Mouse (Mus musculus): ENCODE data around the gene Ndnf.

Ndnf gene

DNA sequence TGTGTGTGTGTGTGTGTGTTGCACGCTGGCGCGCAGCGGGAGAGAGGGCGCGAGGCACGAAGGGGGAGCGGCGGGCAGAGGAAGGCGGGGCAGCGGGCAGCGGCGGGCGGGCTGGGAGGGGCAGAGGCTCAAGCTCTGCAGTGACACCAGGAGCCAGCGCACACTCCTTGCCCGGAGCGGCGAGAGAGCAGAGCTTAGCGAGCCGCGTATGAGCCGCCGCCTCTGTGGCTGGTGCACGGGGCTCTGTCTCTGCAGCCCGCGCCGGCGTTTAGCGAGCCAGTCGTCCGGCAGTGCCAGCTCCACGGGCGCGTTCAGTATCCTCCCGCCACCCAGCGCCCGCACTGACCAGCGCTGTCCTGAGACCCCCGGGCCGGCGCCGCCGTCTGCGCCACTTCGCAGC is at the start of gene Ndnf:
Gene Ndnf, plus strand, starts transcription at position 140 of the 400 bp plus-strand sequence.
- peak; percentile 9 to 46 for DNase-seq (ENCODE audit: low spot score in 2 of 2)

DNA sequence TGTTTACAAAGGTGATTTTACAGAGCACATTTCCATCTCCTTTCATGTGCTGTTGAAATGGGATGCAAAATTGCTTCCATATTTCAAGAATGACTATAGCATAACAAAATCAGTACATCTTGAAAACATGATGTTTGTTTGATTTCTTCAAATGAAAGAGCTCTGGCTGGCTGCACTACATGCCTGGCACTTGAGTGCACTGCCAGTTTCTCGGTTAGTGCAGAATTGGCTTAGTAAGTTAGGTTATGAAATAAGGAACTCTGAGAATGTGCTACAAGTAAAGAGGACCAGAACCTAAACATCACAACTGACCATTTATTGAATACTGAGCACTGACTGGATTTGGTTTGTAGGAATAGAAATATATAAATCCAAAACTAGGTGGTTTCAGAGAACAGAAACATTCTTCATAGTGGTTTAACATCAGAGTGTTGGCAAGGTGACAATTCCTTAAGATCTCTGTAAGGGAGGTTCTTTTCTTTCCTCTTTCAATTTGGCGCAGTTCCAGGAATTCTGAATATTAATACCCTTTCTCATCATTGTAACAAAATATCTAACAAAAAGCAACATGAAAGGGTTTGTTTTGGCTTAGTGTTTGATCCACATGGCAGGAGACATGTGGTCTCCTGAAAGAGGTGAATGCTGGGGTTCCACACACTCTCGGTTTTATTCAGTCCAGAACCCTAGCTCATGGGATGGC is 48.2 kb upstream of the Ndnf start:
- no peak for DNase-seq (ENCODE audit: low spot score in 2 of 2)

DNA sequence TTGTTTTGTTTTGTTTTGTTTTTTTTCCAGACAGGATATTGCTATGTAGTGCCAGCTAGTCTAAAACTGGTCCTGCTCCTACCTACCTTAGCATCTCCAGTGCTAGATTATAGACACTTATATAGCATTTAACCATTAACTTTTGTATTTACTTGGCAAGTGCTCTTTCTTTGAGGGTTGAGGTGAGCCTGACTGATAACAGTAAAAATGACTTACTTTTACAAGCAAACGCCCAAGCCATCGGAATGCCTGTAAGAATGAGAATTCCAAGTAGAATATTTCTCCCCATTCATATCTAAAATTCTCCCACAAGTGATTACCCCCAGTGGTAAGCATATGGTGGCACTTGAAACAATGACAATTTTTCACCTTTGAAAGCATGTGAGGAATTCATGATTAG is 40.8 kb upstream of the Ndnf start:
- no peak for DNase-seq (ENCODE audit: low spot score in 2 of 2)

DNA sequence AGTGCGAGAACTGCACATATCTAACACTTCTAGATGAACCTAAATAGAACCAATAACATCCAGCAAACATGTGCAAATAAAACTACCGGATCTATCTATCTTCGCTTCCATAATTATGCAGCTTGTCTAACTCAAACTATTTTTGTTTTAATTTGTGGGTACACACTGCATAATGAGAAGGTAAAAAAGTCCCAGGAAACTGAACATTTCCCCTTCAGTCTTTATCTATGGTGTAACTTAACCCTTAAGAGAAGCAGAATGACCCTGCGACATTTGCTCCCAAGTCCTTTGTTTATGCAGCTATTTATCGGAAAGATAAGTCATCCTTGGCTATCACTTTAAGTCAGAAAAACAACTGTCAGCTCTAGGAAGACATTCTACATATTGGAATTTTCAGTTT is 39.2 kb upstream of the Ndnf start:
- no peak for DNase-seq (ENCODE audit: low spot score in 2 of 2)

DNA sequence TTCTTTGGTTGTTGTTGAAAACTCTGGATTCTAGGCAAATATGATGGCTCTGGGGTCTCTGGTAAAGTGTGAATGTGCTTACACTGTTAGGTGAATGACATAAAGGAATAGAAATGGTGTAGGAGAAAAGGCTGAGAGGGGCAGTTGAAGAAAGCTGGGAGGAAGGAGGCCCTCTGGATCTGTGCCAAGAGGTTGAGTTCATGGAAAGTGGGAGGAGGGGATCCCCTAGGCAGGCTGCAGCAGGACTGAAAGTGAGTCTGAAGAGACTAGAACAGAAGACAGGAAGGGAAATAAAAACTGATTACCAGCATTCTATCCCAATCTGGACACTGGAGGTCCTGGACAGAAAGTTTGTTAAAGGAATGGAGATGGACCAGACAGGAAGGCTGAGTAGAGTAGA is 29.0 kb upstream of the Ndnf start:
- no peak for DNase-seq (ENCODE audit: low spot score in 2 of 2)

DNA sequence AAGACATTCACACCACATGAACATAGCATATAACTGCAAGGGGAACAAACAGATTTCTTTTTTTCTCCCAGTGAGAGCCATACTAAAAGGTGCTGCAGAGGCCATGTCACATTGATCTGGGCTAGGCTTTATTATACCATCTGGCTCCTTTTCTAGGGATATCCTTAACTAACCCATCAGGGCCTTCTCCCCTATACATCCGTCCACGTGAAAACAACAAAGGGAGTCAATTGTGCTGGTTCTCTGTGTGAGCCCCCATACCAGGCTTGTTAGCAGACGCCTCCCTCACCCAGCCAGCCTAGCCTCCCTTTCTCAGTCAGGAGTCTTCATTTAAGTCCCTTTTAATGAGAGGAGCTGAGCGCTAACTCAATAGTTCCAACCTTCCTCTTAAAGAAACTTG is 27.3 kb upstream of the Ndnf start:
- no peak for DNase-seq (ENCODE audit: low spot score in 2 of 2)

DNA sequence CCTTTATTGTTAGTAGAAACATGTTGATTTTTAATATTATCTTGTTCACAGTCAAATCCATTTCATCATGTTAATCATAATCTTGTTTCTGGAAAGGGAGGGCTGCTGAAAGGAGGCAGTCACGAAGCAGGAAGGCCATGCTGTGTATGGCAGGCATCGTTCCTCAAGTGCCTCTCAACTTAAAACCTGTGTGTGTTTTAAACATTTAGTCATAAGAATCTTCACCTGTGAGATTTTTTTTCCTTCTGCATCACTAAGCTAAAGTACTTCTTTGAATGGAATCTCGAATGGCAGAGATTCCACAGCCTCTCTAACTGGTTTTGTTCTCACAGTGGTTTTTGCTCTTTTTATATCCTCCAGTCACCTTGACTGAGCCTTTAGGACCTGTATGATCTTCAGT is 25.0 kb upstream of the Ndnf start:
- no peak for DNase-seq (ENCODE audit: low spot score in 2 of 2)

DNA sequence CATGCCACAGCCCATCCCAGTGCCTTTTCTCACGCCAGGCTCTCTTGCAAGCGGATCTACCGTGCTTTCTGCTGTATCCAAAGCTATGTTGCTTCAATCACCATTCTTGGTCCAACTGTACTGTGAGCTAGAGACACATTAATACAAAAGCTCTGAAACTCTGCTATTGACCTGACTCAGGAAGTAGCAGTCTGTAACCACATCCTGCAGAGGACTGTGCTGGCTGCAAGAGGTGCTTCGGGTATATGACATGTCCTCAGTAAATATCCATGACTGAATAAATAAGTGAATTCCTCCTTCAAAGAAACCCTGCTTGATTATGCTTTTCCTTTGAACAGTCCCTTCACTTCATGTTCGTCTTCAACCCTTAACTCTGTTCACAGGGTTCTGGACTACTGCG is 23.7 kb upstream of the Ndnf start:
- DNase-seq (ENCODE audit: low spot score in 2 of 2): no peak

DNA sequence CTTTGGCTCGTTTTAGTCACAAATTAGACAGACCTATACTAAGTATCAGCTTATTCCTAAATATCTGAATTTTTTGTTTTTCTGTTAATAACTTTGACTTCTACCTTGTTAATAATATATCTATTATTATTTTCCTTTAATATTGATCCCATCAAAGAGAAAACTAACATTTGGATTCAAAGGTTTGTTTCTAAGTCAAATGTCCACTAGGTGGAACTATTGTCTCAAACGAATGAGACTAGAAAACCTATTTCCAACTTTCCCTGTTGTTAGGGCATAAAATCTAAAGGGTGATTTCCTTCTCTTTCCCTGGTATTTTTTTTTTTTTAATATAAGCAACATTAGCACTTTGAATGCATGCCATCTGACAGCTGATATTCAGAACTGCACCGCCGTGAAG is 20.0 kb upstream of the Ndnf start:
- DNase-seq (ENCODE audit: low spot score in 2 of 2): no peak

DNA sequence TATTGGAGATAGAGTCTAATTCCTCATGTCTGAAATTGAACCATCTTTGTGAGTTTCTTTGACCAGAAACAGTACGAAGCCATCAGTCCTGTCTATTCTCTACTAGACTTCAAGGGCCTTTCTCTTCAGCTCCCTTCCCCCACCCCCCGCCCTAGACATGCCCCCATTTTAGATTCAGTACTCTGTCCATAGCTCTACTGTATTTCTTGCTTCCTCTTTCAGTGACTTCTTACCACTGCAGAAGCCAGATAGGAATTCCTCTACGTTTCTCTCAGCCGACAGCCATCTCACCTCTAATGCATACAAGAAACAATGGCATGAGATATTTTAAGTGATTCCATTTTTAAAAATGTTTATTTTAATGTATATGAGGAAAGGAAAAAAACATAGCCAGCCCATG is 10.1 kb upstream of the Ndnf start:
- no peak for DNase-seq (ENCODE audit: low spot score in 2 of 2)

DNA sequence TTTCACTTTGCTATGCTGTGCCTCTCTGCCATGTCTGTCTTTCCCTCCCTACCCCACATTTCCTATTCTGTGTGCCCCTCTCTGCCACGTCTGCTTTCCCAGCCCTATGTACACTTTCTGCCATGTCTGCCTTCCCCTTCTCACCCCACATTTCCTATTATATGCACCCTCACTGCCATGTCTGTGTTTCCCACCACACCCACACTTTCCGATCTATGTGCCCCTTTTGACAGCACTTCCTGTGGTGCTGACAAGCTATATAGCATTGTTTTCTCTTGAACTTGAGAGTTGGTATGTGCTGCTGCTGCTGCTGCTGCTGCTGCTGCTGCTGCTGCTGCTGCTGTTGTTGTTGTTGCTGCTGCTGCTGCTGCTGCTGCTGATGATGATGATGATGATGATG is 9.3 kb upstream of the Ndnf start:
- DNase-seq (ENCODE audit: low spot score in 2 of 2): no peak

DNA sequence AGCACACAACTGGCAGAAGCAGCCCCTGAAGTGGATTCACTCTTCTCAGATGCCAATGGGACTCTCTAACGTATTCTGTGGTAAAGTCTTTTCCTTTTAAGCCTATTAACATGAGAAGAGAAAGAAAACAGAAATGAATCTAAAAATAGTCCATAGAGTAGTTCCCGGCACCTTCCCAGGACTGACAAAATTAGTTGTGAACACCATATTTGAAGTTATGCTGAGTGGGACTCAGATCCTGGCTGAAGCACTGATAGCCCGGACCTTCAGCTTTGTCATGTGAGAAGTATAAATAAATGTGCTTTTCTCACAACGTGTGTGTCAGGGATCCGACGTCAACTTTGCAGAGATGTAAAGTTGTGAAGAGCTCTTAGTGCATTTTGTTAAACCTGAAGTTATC is 7.4 kb upstream of the Ndnf start:
- DNase-seq (ENCODE audit: low spot score in 2 of 2): no peak

DNA sequence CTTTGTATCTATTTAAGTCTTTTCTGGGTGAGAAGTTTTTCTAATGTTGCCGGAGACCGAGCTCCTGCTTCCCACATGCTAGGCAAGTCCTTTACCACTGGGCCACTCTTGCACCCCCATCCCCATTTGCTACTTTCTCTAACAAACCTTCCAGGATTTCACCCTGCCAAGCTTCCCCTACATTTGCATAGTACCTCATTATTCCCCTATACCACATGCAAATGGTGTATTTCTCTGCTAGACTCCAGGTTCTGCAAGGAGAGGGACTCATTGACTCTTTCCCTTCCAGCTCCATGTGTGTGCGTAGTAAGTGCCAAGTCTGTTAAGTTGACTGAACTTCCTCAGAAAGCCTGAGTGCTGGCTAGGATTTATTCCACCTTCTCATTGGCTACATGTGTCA is 5.1 kb upstream of the Ndnf start:
- no peak for DNase-seq (ENCODE audit: low spot score in 2 of 2)

DNA sequence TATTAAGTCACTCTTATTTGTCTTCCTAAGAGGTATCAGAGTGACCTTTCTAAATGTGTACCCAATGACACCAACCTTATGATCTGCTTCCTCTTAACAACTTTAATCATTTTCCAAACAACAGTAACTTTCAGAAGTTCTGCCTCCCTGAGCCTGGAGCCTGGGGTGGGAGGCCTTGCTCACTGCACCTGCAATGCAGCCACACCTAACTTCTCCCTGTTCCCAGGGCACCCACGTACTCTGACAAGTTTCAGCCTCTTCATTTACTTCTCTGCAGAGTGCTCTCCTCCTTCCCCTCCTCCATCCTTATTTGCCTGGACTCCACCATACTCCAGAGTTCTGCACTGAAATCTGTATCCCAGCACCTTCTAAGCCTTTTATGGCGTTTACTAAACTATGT is 1.4 kb upstream of the Ndnf start:
- DNase-seq (ENCODE audit: low spot score in 2 of 2): no peak

DNA sequence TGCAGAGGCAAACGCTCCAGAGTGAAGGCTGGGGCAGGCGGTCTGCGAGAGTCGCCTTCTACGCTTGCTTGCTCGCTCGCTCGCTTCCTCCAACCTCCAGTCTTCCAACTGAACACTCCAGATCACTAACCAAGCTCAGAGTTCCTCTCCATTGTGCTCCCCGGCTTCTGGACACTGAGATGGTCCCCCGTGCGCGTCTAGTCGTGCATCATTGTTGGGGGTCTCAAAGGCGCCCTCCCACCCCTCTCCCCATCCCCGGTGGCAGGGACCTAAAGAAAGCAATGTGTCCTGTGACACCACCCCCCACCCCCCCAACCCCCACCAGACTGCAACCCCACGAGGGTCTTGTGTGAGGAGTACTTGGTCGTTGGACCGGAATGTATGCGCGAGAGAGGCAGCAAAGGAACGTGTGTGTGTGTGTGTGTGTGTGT is 394 bp upstream of the Ndnf start:
- no peak for DNase-seq (ENCODE audit: low spot score in 2 of 2)

DNA sequence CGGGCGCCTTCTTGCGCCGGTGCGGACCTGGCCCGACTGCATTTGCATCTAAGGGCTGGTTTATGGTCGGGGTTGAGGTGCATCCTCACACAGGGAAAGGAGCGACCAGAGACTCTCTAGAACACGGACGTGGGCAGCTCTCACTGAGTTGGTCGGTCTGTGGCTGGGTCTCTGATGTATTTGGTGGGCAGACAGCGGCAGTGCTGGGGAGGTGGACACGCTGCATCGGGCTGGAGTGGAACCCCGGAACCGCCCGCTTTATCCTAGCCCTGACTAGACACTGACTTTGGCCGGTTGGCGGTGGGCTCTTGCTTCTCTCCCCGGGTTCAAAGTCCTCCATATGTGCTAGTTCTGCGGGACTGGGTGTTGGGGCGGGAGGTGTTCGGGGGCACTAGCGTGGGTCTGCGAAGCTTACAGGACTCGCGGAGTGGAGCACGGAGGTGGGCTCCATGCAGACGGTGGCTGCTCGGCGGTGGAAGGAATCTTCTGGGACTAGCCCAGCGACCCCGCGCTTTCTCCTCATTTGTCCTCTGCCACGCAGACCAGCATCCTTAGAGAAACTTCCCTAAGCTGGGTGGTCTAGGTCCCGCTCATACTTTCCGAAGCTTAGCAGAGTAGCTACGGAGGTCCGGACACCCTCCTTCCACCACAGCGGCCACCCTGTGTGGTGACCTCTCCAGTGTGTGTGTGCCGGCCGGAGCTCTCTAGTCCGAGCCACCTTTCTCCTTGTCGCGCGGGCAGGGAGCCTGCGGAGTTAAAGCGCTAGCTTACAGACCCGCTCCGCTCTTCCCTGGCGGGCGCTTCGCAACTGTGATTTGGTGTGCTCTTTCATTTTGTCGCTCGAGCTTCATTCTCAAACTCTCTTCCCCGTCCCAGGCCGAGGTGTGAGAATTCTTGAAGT is 991 bp downstream of the Ndnf start:
- DNase-seq (ENCODE audit: low spot score in 2 of 2): peak in 1 of 2 experiments; percentile 10

DNA sequence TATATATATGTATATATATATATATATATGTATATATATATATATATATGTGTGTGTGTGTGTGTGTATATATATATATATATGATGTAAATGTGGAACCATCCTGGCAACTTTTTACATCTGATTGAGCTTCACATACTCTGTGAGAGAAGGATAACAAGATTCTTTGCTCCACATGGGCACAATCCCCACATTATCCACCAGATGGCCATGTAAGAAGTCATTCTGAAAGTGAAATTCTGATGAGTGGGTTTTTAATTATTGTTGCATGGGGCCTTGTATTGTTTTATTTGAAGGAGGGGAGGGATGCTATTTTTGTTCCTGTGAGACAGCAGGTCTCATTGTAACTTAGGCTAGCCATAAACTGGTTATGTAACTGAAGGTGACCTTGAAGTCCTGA is 22.5 kb downstream of the Ndnf start:
- DNase-seq (ENCODE audit: low spot score in 2 of 2): no peak

DNA sequence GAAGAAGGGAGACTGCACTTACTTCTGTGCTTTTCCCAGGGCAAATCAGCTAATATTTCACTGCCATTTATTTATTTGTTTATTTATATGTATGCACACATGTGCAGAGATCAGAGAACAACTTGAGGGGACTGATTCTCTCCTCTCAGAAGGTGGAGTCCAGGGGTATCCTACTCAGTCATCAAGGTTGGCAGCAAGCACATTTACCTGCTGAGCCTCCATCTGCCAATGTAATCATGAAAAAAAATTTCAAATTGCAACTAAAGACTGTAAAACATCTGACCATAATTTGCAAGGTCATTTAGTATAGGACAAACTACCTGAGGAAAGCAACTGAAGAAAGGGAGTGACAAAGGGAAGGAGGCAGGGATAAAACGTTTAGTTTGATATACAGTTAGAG is 49.3 kb downstream of the Ndnf start:
- DNase-seq (ENCODE audit: low spot score in 2 of 2): no peak

DNA sequence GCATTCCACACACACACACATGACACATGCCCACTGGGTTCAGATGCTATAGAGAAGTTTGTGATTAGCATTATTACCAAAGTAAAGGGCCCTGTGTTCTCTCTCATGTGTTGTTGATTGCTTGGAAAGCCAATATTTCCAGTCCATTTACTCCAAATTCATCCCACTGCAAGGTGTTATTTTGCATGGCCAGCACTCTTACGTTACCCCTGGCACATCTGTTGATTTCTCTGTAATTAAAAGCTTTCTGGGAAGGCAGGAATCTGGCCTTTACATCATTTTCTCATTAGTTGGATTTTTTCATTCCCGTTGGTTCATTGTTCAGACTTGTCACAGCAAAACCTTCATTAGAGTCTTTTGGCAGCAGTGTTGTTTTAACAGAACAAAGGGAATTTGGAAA is 54.3 kb downstream of the Ndnf start:
- no peak for DNase-seq (ENCODE audit: low spot score in 2 of 2)

DNA sequence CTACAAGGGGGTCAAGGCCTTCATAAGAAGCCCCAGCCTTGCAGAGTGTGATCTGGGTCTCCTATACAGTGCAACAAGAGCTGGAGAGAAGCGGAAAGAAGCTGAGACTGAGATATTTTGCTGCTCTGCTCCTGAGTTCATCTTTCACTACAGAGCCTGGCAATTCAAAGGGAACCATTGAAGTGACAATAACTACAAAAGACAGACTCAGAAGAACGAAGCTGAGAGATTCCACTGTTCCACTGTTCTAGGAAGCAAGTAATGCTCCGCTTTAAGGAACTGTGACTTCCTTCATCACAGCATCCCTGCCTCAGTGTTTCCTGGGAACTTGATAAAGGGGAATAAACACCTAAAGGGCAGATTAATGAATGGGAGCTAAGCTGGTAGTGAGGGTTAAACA is 56.9 kb downstream of the Ndnf start:
- DNase-seq (ENCODE audit: low spot score in 2 of 2): no peak

DNA sequence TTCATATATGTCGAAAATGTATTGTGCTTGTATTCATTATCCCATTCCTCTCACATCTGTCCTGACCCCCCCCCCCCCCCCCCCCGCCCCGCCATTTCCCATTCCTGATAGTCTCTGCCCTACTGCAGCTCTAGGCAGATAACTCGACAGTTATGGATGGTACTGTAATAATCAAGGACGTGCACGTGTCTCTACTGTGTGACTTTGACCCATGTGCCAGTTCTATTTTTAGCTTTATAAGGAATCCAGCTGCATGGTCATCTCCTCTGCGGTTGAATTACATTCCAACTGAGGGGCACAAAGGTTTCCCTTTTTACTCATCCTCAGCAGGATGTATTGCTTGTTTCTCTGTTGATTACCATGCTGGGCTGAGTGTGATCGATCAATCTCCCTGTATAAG is 68.1 kb downstream of the Ndnf start:
- no peak for DNase-seq (ENCODE audit: low spot score in 2 of 2)

DNA sequence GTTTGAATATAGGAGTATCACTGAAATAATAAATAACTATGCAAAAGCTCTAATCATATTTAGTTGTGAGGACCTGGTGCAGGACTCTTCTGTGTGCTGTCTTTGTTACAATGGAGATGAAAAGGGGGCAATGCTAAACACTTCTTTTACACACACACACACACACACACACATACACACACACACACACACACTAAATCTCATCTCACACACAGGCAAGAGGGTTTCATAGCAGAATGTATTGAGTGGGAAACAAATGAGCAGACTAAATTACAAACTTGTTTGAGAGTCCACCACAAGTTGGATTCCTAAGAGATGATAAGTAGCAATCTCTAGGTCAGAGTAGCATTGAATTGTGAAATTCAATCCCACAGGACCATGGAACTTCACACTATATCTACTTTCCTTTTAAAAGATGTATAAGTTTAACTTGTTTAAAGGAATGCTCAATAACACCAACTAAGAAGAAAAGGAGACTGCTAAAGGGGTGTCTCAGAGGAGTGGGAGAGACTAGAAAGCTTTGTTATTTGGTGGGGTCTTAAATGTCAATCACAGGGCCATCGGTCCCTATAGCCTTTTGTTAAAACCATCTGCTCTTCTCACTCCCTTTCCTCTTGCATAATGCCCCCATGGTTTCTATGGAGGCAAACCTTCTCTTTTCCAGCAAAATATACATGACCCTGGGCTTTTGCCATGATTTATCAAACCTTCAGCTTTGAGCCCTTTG is 71.9 kb downstream of the Ndnf start:
- DNase-seq (ENCODE audit: low spot score in 2 of 2): no peak

DNA sequence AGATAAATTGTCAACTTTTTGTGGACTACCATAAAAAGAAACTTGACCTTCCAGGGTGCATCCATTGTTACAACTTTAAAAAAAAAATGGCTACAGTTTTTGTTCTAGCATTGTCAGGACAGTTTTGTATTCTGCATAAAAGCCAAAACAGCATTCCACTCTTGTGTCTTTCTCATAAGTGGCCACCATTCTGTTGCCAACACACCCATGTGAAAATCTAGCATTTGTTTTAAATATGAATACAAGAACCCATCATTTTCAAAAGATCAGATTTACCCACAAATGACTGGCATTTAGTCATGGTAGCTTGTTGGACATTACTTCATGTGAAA is 72.4 kb downstream of the Ndnf start:
- no peak for DNase-seq (ENCODE audit: low spot score in 2 of 2)
